9 mouse cellular contexts compared by ENCODE assay signal in genomic region chr7:119015736-119016135, GRCm38 (mm10). TPM values are rescaled to one million over a fixed set of nuclear protein-coding genes. Genes with fewer than 3 reads are reported as not detected.
DNase-seq lines count a peak whose midpoint lies in the region; ATAC-seq and TF ChIP-seq lines count a peak whose summit lies in the region.
"Had no signal": no experiment of that assay in that cellular context is flagged by ENCODE, and none has a peak within 500 bp of the region (broad histone marks: within the 10 kb centered on the region; RNA-seq: fewer than 3 reads in every experiment).

No protein-coding gene starts in this region.

- H3K36me3 ChIP-seq in liver, adult 2 months (ENCODE audit: control insufficient read depth, insufficient read depth, low read length): no peaks in the 10 kb centered on the region
- H3K36me3 ChIP-seq in liver, embryonic 11.5 days (ENCODE audit: control insufficient read depth, insufficient read depth, low read length): no peaks in the 10 kb centered on the region
- H3K36me3 ChIP-seq: limb, embryonic 12.5 days had no signal

- DNase-seq in cerebellum, postnatal 10 days: peak; percentile 75 to 77
- no peak for DNase-seq in cerebellum, adult 9-10 months
- no peak for DNase-seq in liver, adult 2 months (ENCODE audit: extremely low read depth, low read depth, low spot score)
- DNase-seq in liver, embryonic 11.5 days (ENCODE audit: low spot score): no peak
- DNase-seq in adrenal gland, postnatal 14 days: peak; percentile 52
- peak; percentile 14 to 66 for DNase-seq in kidney, postnatal 36 days
- no peak for DNase-seq in urinary bladder, postnatal 10 days (ENCODE audit: low spot score)
- DNase-seq in heart, adult 9 months (ENCODE audit: low spot score in 2 of 2): no peak

- whole genome bisulfite sequencing in liver, adult 2 months: 8% methylated on average over 3 of the region's 3 CpGs
- 0% methylated on average over 3 of the region's 3 CpGs for WGBS in liver, embryonic 11.5 days

- no peak for ATAC-seq in liver, embryonic 11.5 days (replicated peaks; ENCODE audit: low FRiP score)

- peak; percentile 80 for TF ChIP-seq CTCF in liver, adult 2 months (IDR thresholded peaks at IDR 0.05; ENCODE audit: low read depth, low read length)

- no peak overlapping the region for H3K4me3 ChIP-seq in liver, adult 2 months (ENCODE audit: insufficient read depth, low read depth, low read length)
- no peak overlapping the region for H3K4me3 ChIP-seq in liver, embryonic 11.5 days (ENCODE audit: low read depth, low read length)
- H3K4me3 ChIP-seq: limb, embryonic 12.5 days had no signal

- TF ChIP-seq POLR2A in liver, adult 2 months (IDR thresholded peaks at IDR 0.05; ENCODE audit: extremely low read depth, insufficient read depth, low read length): no peak

- H3K27ac ChIP-seq in liver, adult 2 months (replicated peaks; ENCODE audit: insufficient read depth, low read depth, low read length): no peak overlapping the region
- no peak overlapping the region for H3K27ac ChIP-seq in liver, embryonic 11.5 days (ENCODE audit: low read depth, low read length)
- H3K27ac ChIP-seq: limb, embryonic 12.5 days had no signal

- no peak overlapping the region for H3K4me2 ChIP-seq in liver, embryonic 11.5 days
- H3K4me2 ChIP-seq: limb, embryonic 12.5 days had no signal

- H3K27me3 ChIP-seq in liver, adult 2 months (ENCODE audit: control insufficient read depth, insufficient read depth, low read length): no peaks in the 10 kb centered on the region
- H3K27me3 ChIP-seq in liver, embryonic 11.5 days (replicated peaks; ENCODE audit: control insufficient read depth, insufficient read depth, low read length): no peaks in the 10 kb centered on the region
- H3K27me3 ChIP-seq: limb, embryonic 12.5 days had no signal

- H3K4me1 ChIP-seq in liver, adult 2 months (ENCODE audit: control insufficient read depth, insufficient read depth, low read length): no peaks in the 10 kb centered on the region
- H3K4me1 ChIP-seq in liver, embryonic 11.5 days (replicated peaks; ENCODE audit: control insufficient read depth, insufficient read depth, low read length): no peaks in the 10 kb centered on the region
- H3K4me1 ChIP-seq: limb, embryonic 12.5 days had no signal

- no peak overlapping the region for H3K9ac ChIP-seq in liver, adult 2 months (ENCODE audit: low read depth, low read length)
- H3K9ac ChIP-seq in liver, embryonic 11.5 days (ENCODE audit: low read depth, low read length): no peak overlapping the region
- H3K9ac ChIP-seq: limb, embryonic 12.5 days had no signal

- H3K79me2 ChIP-seq in liver, adult 2 months (ENCODE audit: control insufficient read depth, insufficient read depth, low read length): no peaks in the 10 kb centered on the region

- H3K9me3 ChIP-seq in liver, embryonic 11.5 days (ENCODE audit: control insufficient read depth, low read length): no peaks in the 10 kb centered on the region
- H3K9me3 ChIP-seq: limb, embryonic 12.5 days had no signal

RNA-seq across cellular contexts. Expression of gene Gprc5b, which starts 20.7 kb away (rescaled TPM):
- 0.27 and 0.37 TPM in 2 replicates for total RNA-seq in liver, adult 2 months (2014; rRNA removed)
- 0.17 and 0.22 TPM in 2 replicates for polyA plus RNA-seq in liver, adult 2 months (2012; rRNA removed)
- polyA plus RNA-seq in liver, embryonic 11.5 days (2014; fragmentation: Nextera tagmentation; extraction: Ambion mirVana): 1.7 and 2.0 TPM in 2 replicates
- total RNA-seq in adrenal gland, postnatal 14 days (2021): 80.7 and 91.7 TPM in 2 replicates

Comparison
In these comparisons a context has a peak if more than half of its experiments do, and no peak if none do; other contexts are left out.
1. DNase-seq: peak in cerebellum, postnatal 10 days (2 of 2), adrenal gland, postnatal 14 days (single experiment) and kidney, postnatal 36 days (2 of 2); none in cerebellum, adult 9-10 months (single experiment), liver, adult 2 months (single experiment), liver, embryonic 11.5 days (single experiment), urinary bladder, postnatal 10 days (single experiment) and heart, adult 9 months (0 of 2).
2. RNA of gene Gprc5b, which starts 20.7 kb away (total RNA-seq): 80.7 to 91.7 TPM in adrenal gland, postnatal 14 days; 0.27 to 0.37 TPM in liver, adult 2 months; every median in the first group is over 10 times any median in the second.